Mouse (Mus musculus) yolk sac, embryonic 10.5 days (tissue): ENCODE measurements at regions not wholly inside any gene's neighbourhood (a gene's known extent, or its start where the extent isn't known, plus 50 kb on each side); places are given as distances from the start of the nearest gene placed in this dataset.
A peak's percentile ranks its signal among the peaks of the same experiment; 100 is the strongest.

Experiments used
- DNase-seq: peaks from one replicate; pipeline ENCODE4 v3.0.0-alpha.2; 2017; ENCODE audit warnings: low spot score

GRCm38 (mm10) chr10:110650851-110651250 is 94.4 kb upstream of the E2f7 start:
- no peak for DNase-seq

- no peak for DNase-seq
These were observed 91.2 kb upstream of the E2f7 start for GRCm38 (mm10) chr10:110654070-110654469.

- DNase-seq = no peak
These were observed 87.0 kb upstream of the E2f7 start for GRCm38 (mm10) chr10:110658153-110658695.

- peak; percentile 32 for DNase-seq
These were observed 68.7 kb upstream of the E2f7 start for GRCm38 (mm10) chr10:110676503-110676902.
